Mouse (Mus musculus): Measurements from ENCODE around the gene Cyp2d11.

Cyp2d11 gene

DNA sequence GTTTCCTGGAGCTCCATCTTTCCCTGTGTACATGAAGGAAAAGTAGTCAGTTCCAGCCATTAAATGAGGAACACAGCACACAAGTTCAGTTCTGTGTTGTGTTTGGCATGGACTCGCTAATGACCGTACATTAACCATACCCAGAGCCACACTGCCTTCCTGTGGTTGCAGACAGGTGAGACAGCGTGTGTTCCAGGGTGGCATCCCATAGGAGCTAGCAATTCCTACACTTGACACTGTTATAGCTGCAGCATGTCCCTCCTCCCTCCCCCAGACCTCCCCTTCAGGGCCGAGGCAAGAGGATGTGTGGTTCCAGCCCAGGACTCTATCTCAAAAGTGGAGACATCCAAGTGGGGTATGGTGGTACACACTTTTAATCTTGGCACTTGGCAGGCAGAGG is 43.5 kb downstream of the Cyp2d11 start:
- no peak for DNase-seq

DNA sequence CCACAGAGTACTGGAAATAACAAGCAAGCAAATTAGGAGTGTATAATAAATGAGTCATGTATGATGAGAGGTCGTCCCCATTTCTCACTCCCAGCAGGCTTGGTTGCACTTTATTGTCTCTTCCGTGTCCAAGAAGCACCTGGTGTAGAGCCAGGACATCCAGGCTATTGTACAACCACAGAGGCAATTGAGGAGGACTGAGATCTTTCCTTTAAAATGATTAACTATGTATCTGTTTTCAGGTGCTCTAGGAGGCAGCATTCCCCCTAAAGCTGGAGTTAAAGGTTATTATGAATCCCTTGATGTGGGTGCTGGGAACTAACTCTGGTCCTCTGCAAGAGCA is 44.9 kb downstream of the Cyp2d11 start:
- DNase-seq = no peak

- no peak for DNase-seq
These were observed 45.4 kb downstream of the Cyp2d11 start for GRCm38 (mm10) chr15:82348258-82348998.

DNA sequence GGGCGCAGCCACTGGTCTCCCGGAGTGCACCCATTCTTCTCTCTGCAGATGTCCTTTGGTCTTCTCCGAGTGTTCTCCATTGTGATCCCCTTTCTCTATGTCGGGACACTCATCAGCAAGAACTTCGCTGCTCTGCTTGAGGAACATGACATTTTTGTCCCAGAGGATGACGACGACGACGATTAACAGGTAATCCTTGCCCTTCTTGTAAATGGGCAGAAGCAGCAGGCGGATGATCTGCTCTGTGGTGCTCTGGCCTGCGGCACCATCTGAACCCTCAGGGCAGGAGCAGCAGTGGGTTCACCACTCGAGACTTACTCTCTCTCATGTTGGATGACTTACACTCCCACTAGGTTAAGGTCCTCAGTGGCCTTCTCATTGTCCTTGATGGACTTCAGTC is 46.0 kb downstream of the Cyp2d11 start:
- DNase-seq = no peak

GRCm38 (mm10) chr15:82347303-82347676 is 46.5 kb downstream of the Cyp2d11 start:
- DNase-seq = no peak

DNA sequence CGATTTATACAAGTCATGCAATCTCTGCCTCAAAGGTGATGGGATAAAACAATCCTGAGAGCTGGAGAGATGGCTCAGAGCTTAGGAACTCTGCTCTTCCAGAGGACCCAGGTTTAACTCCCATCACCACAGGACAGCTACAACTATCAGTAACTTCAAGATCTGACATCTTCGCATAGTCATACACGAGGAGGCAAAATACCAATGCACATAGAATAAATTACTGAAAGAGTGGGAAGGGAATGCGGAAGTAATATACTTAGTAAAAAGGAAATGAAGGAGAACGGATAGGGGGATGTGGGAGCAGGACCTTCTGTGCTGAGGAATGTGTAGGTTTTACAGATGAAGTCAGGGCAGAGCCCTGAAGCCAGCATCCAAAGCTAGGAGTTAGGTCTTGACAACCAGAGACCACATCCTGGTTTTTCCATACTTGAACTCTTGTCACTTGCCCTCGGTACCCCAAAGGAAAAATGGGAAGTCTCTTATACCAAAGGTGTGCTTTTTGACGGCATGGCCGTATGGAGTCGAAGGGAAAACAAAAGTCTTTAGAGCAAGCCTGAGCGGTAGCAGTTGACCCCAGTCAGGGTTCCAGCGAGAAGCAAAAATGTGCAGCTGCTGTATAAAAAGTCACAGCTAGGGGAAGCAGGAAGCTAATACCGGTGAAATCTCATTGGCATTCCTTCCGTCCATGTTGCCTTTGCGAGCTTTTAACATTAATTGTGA is 47.1 kb downstream of the Cyp2d11 start:
- no peak for DNase-seq

DNA sequence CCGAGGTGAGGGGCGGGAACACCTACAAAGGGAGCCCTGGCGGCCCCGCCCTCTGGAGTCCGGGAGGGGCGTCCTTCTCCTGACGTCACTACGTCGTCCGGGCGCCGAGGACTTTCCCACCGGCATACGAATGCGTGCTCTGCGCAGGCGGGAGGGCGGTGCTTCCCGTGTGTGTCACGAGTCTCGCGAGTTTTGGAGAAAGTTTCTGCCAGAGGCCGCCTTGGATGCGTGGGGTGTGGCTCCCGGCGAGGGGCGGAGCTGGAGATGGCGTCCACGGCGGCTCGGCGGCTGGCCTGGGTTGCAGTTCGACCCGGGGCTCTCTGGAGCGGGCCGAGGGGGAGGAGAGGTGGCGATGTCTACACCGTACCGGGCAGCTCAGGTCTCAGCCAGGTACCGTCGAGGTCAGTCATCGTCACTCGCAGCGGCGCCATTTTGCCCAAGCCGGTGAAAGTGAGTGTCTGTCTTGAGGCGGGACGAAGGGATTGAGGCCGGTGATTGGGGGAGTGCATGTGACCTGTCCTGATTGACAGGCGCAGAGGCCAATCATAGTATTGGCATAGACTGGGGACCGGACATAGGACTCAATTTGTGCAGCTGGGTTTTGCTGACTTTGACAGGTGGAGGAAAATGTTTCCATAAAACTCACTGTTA is 47.9 kb downstream of the Cyp2d11 start:
- DNase-seq = peak; percentile 97

DNA sequence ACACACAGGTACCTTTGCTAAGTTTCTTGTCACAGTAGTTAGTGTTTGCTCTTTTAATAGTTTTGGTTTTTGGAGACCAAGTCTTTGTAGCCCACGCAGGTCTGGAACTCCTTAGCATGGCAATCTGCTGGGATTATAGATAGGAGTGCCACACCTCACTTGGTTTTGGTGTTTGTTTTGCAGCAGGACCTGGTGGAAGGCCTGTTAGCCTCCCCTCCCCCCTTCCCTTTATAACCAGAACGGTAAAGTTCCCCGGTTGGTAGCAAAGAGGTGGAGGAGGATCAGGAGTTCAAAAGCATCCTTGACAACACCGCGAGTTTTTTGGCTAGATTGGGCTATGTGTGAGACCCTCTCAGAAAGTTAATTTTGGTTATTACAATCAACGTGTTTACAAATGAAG is 48.9 kb downstream of the Cyp2d11 start:
- no peak for DNase-seq

DNA sequence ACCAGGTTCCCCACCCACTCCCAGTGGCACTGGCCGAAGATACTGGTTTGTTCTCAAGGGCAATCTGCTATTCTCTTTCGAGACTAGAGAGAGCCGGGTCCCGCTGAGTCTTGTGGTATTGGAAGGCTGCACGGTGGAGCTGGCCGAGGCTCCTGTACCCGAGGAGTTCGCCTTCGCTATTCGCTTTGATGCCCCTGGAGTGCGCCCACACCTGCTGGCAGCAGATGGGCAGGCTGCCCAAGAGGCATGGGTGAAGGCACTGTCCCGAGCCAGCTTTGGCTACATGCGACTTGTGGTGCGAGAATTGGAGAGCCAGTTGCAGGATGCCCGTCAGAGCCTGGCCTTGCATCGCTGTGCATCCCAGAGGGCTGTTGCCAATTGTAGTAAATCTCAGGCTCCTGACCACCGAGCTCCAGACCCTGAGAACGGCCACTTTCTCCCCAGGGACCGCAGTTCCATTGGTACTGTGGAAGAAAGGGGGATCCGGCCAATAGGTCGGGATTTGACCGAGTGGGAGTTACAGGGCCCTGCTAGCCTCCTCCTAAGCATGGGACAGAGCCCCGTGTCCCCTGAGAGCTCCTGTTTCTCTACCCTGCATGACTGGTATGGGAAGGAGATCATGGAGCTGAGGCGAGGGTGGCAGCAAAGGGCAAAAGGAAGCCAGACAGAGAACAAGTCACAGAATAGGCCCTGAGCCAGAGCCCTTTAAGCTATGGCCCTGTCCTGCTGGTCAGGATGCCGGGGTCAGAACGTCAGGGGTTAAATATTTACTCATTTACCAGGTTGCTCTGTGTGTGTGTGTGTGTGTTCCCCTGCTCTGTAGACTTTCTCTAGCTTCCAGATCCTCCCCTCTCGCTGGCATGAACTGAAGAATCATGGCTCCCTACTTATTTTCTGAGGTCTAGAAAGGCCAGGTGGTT is 50.2 kb downstream of the Cyp2d11 start:
- no peak for DNase-seq

GRCm38 (mm10) chr15:82342543-82342935 is 51.3 kb downstream of the Cyp2d11 start:
- peak; percentile 23 for DNase-seq

DNA sequence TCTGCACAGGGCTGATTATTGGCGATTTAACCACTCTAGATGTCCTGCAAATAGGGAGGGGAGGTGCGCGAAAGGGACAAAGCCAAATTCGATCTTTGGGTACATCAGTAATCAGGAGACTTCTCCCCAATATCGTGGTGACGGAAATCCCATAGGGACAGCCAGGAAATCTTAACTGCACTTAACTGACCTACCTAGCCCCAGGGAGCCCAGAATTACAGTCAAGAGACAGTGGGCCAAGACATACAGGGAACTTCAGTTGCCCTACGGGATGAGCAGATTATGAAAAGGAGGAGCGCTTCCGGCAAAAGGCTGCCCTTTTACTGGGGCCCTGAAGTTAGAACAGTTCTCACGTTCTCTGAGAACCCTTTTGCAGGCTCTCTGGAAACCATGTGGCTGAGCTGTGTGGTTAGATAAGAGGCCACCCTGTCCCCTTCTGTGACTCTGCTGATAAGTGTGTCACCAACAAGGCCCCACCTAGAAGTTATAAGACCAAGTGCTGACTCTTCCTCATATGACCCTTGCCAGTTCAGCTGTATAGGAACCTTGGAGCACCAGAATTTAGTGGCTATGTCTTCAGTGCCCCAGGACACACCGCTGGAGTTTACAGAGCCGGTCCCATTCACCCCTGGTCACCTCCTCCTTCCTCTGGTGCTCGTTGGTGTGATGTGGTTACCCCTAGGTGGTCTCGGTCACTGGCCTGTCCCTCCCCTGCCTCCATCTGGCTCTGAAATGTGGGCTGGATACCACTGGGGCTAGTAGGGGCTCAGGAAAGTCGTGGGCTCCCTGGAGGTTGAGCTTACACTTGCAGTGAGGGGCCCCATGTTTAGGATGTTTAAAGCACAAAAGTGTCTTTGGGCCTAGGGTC is 51.9 kb downstream of the Cyp2d11 start:
- peak; percentile 48 for DNase-seq

GRCm38 (mm10) chr15:82341036-82341501 is 52.8 kb downstream of the Cyp2d11 start:
- peak; percentile 67 for DNase-seq

DNA sequence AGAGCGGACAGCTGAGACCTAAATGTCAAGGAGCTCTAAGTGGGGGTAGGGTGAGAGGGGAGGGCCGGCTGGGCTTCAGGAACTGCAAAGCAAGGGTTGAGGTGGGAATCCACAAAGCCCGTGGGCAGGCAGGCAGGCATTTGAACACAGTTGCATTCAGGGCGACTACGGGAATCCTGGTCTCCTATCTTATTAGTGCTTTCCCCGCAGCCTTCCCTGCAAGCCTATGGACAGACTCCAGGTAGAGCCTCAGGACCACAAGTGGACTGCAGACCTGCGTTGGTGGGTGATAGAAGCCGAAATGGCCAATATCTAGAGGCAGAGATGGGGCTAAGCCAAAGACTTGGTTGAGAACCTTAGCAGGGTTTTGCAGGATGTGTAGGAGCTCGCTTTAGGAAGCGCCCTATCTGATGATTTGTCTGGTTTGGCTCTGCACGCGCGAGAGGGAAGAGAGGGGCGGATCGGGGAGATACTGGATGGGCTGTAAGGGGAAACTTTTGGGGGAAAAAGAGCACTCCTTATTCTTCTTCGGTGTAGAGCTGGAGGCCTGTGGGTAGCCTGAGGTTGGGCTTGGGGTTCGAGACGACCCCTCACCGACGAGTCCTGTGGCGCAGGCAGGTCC is 53.3 kb downstream of the Cyp2d11 start:
- DNase-seq = peak; percentile 23

DNA sequence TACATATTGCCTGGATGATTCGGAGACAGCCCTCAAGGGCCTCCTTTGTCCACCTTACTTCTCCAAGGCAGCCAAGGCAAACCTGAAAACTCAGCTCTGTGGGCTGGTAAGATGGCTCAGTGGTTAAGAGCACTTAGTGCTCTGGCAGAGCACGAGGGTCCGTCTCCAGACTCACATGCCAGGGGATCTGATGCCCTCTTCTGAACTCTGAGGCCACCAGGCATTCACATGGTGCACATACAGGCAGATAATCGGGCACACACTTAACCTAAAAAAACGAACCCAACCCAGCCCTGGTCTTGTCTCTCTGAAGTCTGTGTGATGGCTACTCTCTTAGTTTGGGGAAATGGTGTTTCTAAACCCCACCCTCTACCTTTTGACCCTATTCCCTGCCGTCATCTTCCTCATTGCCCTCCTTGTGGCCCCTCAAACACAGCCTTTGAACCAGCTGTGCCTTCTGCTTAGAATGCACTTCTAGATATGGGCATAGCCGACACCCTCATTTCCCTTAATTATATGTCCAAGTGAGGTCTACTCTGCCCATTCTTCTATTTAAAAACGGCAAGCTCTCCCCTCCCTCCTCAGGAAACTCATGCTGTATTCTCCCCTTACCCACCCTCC is 54.1 kb downstream of the Cyp2d11 start:
- peak; percentile 29 for DNase-seq

Measured in thymus, postnatal 4 days (tissue).